Mouse (Mus musculus): ENCODE data around the gene Ltbp4. TPM values are rescaled to one million over a fixed set of nuclear protein-coding genes. Genes with fewer than 3 reads are reported as not detected.

Ltbp4 gene
- polyA plus RNA-seq, 1 experiment = 164 TPM

DNA sequence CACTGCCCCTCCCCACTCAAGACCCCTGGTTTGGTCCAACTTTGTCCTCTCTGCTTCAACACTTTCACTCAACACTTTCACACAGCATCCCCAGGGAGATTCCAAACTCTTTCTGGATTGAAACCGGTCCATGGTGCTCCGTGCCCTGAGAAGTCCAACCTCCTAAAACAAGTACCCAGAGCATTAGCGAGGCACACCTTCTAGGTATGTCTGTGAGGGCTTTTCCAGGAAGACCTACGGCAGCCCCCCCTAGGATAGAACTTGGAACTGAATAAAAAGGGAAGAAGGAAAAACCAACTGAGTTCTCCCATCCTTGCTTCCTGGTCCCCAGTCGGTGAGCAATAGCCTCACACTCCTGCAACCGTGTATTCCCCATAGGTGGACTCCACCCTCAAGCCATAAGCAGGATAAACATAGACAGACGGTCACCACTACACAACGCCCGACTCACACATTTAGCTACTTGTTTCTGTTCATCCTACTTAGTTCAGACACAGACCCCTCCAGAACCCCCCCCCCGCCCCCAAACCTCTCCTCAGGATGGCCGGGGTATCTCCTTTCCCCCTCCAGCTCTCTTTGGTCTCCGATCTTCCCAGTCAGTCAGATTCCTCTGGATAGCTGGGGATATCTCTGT is 25.7 kb downstream of the Ltbp4 start:
- H3K36me3 ChIP-seq (ENCODE audit: control insufficient read depth, insufficient read depth, low read length) = no peaks in the 10 kb centered on the region
- DNase-seq (ENCODE audit: low read depth in 1 of 2, low spot score in 2 of 2) = no peak
- TF ChIP-seq POLR2A (IDR thresholded peaks at IDR 0.05; ENCODE audit: low read depth, low read length) (no peak), CTCF (IDR thresholded peaks at IDR 0.05; ENCODE audit: extremely low read depth, insufficient read depth, insufficient read length, insufficient replicate concordance) (no peak)
- no peak overlapping the region for H3K4me3 ChIP-seq (ENCODE audit: extremely low read depth, insufficient read depth, insufficient read length)
- H3K4me1 ChIP-seq (ENCODE audit: control insufficient read depth, insufficient read depth, insufficient read length) = peaks cover 2% of the 10 kb centered on the region; the same call in 1 of the 2 replicates
- no peak overlapping the region for H3K27ac ChIP-seq (ENCODE audit: insufficient read depth, low read length)
- no peaks in the 10 kb centered on the region for H3K27me3 ChIP-seq (ENCODE audit: control insufficient read depth, insufficient read depth, low read length)
- 90% methylated on average over 12 of the region's 12 CpGs for WGBS

DNA sequence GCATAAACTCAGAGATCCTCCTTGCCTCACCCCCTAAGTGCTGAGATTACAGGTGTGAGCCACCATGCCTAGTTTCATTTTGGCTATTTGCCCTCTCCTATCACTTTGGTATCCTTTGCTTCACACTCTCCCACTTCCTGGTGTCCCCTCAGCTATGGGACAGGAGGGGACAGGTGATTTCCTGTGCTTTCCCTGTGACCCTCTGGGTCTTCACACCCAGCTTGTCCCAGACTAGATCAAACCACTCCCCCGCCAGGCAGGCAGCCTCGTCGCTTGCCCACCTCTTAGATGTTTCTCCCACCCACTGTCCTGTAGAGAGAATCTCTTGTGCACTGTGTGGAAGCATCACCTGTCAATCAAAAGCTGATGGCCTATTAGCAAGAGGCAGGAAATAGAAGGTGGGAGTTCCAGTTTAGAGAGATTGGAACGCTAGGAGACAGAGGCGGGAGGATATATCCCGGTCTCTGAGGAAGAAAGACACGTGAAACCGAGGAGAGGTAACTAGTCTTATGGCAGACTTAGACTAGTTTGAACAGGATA is 26.4 kb downstream of the Ltbp4 start:
- H3K27me3 ChIP-seq (ENCODE audit: control insufficient read depth, insufficient read depth, low read length) = no peaks in the 10 kb centered on the region
- peaks cover 2% of the 10 kb centered on the region; the same call in 1 of the 2 replicates for H3K4me1 ChIP-seq (ENCODE audit: control insufficient read depth, insufficient read depth, insufficient read length)
- 59% methylated on average over 8 of the region's 8 CpGs for WGBS
- H3K27ac ChIP-seq (ENCODE audit: insufficient read depth, low read length) = no peak overlapping the region
- TF ChIP-seq CTCF (IDR thresholded peaks at IDR 0.05; ENCODE audit: extremely low read depth, insufficient read depth, insufficient read length, insufficient replicate concordance) (no peak), POLR2A (IDR thresholded peaks at IDR 0.05; ENCODE audit: low read depth, low read length) (no peak)
- no peak overlapping the region for H3K4me3 ChIP-seq (ENCODE audit: extremely low read depth, insufficient read depth, insufficient read length)
- no peak for DNase-seq (ENCODE audit: low read depth in 1 of 2, low spot score in 2 of 2)
- H3K36me3 ChIP-seq (ENCODE audit: control insufficient read depth, insufficient read depth, low read length) = no peaks in the 10 kb centered on the region

DNA sequence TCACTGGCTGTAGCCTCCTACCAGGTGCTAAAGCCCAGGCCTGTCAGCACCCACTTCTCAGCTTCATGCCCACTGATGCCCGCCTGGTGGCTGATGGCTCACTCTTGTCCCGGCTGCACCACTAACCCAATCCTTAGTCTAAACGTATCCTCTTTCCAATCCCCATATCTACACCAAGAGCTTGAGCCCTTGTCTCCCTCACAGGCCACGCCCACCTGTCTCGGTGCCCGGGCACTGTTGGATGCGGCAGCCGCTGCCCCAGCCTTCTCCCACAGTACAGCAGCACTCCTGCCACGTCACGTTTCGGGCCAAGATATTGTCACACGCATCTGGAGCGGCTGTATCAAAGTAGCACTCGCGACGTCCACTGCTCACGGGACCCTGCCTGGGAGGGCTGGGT is 27.2 kb downstream of the Ltbp4 start:
- no peak overlapping the region for H3K4me3 ChIP-seq (ENCODE audit: extremely low read depth, insufficient read depth, insufficient read length)
- TF ChIP-seq POLR2A (IDR thresholded peaks at IDR 0.05; ENCODE audit: low read depth, low read length) (no peak), CTCF (IDR thresholded peaks at IDR 0.05; ENCODE audit: extremely low read depth, insufficient read depth, insufficient read length, insufficient replicate concordance) (no peak)
- no peak for DNase-seq (ENCODE audit: low read depth in 1 of 2, low spot score in 2 of 2)

DNA sequence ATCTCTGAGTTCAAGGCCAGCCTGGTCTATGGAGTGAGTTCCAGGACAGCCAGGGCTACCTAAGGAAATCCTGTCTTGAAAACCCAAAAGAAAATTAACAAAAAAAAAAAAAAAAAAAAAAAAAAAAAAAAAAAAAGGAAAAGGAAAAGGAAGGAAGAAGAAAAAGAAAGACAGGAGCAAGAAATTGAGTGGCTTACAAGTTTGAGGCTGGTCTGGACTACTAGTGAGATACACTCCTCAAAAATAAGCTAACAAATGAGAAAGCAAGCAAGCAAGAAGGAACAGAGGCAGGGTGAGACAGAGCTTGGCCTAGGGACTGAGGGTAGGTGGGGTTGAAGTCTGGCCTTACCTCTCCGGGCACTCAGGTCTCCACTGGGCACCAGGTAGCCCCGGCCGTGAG is 27.7 kb downstream of the Ltbp4 start:
- Histone ChIP-seq H3K4me3 (ENCODE audit: extremely low read depth, insufficient read depth, insufficient read length) (no peak overlapping the region), H3K4me1 (ENCODE audit: control insufficient read depth, insufficient read depth, insufficient read length) (peaks cover 2% of the 10 kb centered on the region; the same call in 1 of the 2 replicates), H3K36me3 (ENCODE audit: control insufficient read depth, insufficient read depth, low read length) (no peaks in the 10 kb centered on the region), H3K27ac (ENCODE audit: insufficient read depth, low read length) (no peak overlapping the region), H3K27me3 (ENCODE audit: control insufficient read depth, insufficient read depth, low read length) (no peaks in the 10 kb centered on the region)
- no peak for TF ChIP-seq POLR2A (IDR thresholded peaks at IDR 0.05; ENCODE audit: low read depth, low read length)
- no peak for TF ChIP-seq CTCF (IDR thresholded peaks at IDR 0.05; ENCODE audit: extremely low read depth, insufficient read depth, insufficient read length, insufficient replicate concordance)
- WGBS = 85% methylated on average over 3 of the region's 3 CpGs
- no peak for DNase-seq (ENCODE audit: low read depth in 1 of 2, low spot score in 2 of 2)

More for the DNA sequence above, 27.2 kb downstream of the Ltbp4 start:
- Histone ChIP-seq H3K4me1 (ENCODE audit: control insufficient read depth, insufficient read depth, insufficient read length) (peaks cover 2% of the 10 kb centered on the region; the same call in 1 of the 2 replicates), H3K36me3 (ENCODE audit: control insufficient read depth, insufficient read depth, low read length) (no peaks in the 10 kb centered on the region), H3K27ac (ENCODE audit: insufficient read depth, low read length) (no peak overlapping the region), H3K27me3 (ENCODE audit: control insufficient read depth, insufficient read depth, low read length) (no peaks in the 10 kb centered on the region)
- 12% methylated on average over 17 of the region's 17 CpGs for WGBS

DNA sequence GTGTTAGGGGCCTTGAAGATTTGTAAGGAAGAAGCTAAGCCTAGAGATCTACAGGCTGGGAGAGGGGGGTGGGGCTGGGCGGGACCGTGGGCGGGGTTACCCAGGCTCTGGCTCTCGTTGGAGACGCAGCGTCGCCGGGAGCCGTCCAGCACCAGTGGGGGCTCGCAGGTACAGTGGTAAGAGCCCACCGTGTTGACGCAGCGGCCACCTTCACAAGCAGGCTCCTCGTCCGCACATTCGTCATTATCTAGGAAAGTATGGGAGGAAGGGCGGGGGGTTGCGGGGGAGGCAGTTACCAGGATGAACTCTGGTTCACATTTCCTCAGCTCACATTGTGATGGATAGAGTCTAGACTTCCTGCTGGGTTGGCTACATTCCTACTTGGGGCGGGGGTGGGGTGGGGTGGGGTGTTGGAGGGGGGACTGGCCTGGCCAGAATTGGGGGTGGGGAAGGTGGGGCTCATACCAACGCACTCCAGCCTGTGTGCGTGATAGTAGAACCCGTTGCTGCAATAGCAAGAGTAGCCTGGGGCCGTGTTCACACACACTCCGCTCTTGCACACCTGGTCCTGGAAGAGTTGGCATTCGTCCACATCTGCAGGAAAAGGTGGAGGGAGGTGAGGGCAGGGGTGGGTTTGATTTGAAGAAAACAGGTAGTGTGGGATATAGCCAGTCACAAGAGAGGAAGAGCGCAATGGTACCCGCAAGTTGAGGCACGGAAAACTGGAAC is 28.5 kb downstream of the Ltbp4 start:
- TF ChIP-seq POLR2A (IDR thresholded peaks at IDR 0.05; ENCODE audit: low read depth, low read length) = no peak
- no peak for TF ChIP-seq CTCF (IDR thresholded peaks at IDR 0.05; ENCODE audit: extremely low read depth, insufficient read depth, insufficient read length, insufficient replicate concordance)
- WGBS = 20% methylated on average over 28 of the region's 28 CpGs
- Histone ChIP-seq H3K27me3 (ENCODE audit: control insufficient read depth, insufficient read depth, low read length) (no peaks in the 10 kb centered on the region), H3K27ac (ENCODE audit: insufficient read depth, low read length) (no peak overlapping the region), H3K36me3 (ENCODE audit: control insufficient read depth, insufficient read depth, low read length) (no peaks in the 10 kb centered on the region), H3K4me1 (ENCODE audit: control insufficient read depth, insufficient read depth, insufficient read length) (peaks cover 2% of the 10 kb centered on the region; the same call in 1 of the 2 replicates), H3K4me3 (ENCODE audit: extremely low read depth, insufficient read depth, insufficient read length) (no peak overlapping the region)
- no peak for DNase-seq (ENCODE audit: low read depth in 1 of 2, low spot score in 2 of 2)

DNA sequence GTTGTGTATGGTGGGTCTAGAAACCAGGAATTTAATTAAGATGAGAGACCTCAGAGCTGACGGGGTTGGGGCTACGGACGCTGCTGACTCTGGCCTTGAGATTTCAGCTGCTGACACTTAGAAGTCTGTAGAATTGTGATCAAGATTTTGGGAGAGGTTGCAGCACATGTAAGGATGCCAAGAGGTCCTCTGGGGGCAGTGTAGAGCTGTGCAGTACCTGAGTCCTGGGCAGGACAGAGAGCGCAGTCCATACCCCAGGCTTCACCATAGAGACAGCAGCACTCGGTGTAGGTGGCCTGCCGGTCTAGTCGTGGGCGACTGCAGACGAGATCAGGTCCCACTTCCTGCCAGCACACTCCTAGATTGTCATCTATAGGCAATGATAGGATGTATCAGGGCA is 29.9 kb downstream of the Ltbp4 start:
- no peak for DNase-seq (ENCODE audit: low read depth in 1 of 2, low spot score in 2 of 2)
- Histone ChIP-seq H3K27ac (ENCODE audit: insufficient read depth, low read length) (no peak overlapping the region), H3K4me1 (ENCODE audit: control insufficient read depth, insufficient read depth, insufficient read length) (peaks cover 2% of the 10 kb centered on the region; the same call in 1 of the 2 replicates), H3K36me3 (ENCODE audit: control insufficient read depth, insufficient read depth, low read length) (no peaks in the 10 kb centered on the region), H3K27me3 (ENCODE audit: control insufficient read depth, insufficient read depth, low read length) (no peaks in the 10 kb centered on the region), H3K4me3 (ENCODE audit: extremely low read depth, insufficient read depth, insufficient read length) (no peak overlapping the region)
- TF ChIP-seq POLR2A (IDR thresholded peaks at IDR 0.05; ENCODE audit: low read depth, low read length) = no peak
- TF ChIP-seq CTCF (IDR thresholded peaks at IDR 0.05; ENCODE audit: extremely low read depth, insufficient read depth, insufficient read length, insufficient replicate concordance) = no peak
- 75% methylated on average over 9 of the region's 9 CpGs for WGBS

All from spleen, adult 2 months (tissue).